Mouse (Mus musculus): ENCODE results near the gene Zdhhc14. TPM values are rescaled to one million over a fixed set of nuclear protein-coding genes. Genes with fewer than 3 reads are reported as not detected.
A peak's percentile ranks its signal among the peaks of the same experiment; 100 is the strongest.

Gene Zdhhc14
- polyA plus RNA-seq, 1 experiment from 2014 or later, result 13.7 TPM

DNA sequence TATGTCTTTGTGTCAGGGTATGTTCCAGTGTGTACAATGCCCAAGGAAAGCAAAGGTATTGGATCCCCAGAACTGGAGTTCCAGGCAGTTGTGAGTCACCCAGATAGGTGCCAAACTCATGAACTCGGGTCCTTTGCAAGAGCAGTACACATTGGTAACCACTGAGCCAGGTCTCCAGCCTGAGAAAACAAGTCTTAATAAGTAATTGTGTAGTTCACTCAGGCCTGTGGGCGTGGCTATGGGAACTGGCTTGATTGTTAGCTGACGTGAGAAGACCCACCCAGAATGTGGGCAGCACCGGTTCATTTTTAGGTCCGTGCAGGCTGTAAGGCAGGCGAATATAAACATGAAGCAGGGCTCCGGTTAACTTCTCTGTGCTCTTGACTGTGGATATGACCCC, 73.6 kb downstream of the Zdhhc14 start:
- no peak overlapping the region for H3K9ac ChIP-seq
- no peak overlapping the region for H3K4me2 ChIP-seq
- WGBS, result 84% methylated on average over 7 of the region's 7 CpGs
- H3K36me3 ChIP-seq, result no peaks in the 10 kb centered on the region
- no peak for ATAC-seq (ENCODE audit: low FRiP score, low read depth)
- H3K27me3 ChIP-seq, result no peaks in the 10 kb centered on the region
- H3K9me3 ChIP-seq, result no peaks in the 10 kb centered on the region
- H3K4me1 ChIP-seq (replicated peaks), result no peaks in the 10 kb centered on the region
- H3K27ac ChIP-seq (replicated peaks), result no peak overlapping the region
- H3K4me3 ChIP-seq, result no peak overlapping the region

DNA sequence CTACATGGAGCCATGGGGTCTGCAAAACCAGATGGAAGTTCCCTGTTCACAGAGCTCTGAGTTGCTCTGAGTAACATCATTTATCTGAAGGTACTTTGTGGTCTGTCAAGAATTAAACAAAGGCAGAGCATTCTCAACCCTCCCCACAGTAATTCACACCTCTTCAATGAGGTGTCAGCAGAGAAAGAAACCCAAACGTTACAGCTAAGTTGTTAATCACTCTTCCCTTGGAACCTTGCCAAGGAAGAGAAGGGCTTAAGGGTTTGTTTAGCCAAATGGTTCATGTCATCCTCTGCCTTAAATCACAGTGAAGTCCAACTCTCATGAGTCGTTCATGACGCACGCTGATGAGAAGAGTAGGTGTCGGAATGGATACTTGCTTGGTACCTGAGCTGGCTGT, 75.6 kb downstream of the Zdhhc14 start:
- Histone ChIP-seq H3K27me3 (no peaks in the 10 kb centered on the region), H3K4me1 (replicated peaks) (no peaks in the 10 kb centered on the region), H3K27ac (replicated peaks) (no peak overlapping the region), H3K9me3 (no peaks in the 10 kb centered on the region), H3K4me2 (no peak overlapping the region), H3K36me3 (no peaks in the 10 kb centered on the region), H3K9ac (no peak overlapping the region), H3K4me3 (no peak overlapping the region)
- no peak for ATAC-seq (ENCODE audit: low FRiP score, low read depth)
- 77% methylated on average over 5 of the region's 5 CpGs for WGBS

DNA sequence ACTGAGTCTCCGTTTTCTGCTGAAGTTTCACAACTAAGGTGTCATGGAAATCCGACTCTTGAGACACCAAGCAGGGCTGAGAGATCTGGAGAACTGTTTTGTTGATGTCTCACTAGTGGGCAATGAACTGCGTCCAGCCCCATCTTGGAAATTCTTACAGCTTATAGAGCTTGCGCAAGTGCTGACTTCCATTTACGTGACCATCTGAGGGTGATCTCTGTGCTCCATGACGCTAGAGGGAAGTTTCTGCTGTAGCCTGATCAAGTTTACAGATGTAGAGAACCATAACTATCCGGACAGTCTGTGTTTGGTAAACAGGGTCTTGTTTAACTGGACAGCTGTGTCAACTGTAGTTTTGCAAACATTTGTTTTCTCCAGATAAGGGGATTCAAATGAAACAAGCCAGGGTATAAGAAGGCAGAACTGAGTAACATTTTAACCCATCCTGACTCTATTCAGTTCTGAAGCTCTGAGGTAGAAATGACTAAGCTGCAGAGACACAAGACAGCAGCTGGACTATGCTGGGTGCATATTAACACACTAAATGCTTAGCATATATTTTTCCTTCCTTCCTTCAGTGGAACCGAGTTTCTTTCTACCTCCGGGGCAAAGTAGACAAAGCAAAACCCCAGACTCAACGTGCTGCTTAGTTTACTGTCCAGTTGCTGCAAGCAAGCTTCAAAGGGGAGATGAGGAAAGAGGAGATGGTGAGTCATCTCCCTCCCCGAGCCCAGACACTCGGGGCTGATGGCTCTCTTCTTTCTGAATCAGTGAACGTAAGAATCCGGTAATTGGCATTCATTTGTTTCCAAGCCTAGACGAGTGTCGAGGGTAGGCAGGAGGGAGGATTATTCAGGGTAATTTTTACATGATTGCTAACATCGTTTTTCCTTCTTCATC, 77.0 kb downstream of the Zdhhc14 start:
- Histone ChIP-seq H3K9ac (no peak overlapping the region), H3K4me3 (no peak overlapping the region), H3K27ac (replicated peaks) (no peak overlapping the region), H3K36me3 (no peaks in the 10 kb centered on the region), H3K9me3 (no peaks in the 10 kb centered on the region), H3K27me3 (no peaks in the 10 kb centered on the region), H3K4me1 (replicated peaks) (no peaks in the 10 kb centered on the region), H3K4me2 (no peak overlapping the region)
- 73% methylated on average over 17 of the region's 17 CpGs for WGBS
- no peak for ATAC-seq (ENCODE audit: low FRiP score, low read depth)

DNA sequence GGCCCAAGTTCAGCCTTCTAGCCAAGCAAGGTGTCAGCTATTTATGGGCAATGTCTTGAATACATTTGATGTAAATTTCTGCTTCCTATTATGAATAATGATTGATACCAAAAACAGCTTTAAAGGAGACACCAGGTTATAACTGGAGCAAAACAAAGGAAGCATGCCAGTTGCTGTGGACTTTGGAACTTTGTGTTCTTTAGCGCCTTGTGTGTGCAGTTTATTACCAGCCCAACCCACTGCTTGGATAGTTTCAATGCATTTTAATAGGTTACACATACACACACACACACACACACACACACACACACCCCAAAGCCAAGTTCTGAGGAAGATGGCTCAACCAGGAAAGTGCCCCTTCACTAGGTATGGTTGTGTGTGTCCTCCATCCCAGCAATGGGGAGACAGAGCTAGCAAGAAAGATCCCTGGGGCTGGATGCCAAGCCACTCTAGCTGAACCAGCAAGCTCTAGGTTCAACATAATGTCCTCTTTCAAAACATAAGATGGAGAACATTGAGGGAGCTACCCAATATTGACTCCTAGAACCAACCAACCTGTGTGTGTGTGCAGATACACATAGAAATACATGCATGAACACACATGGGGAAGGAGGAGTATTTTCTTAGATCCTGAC, 79.9 kb downstream of the Zdhhc14 start:
- no peak overlapping the region for H3K4me3 ChIP-seq
- WGBS, result 100% methylated on average over 1 of the region's 1 CpGs
- no peak overlapping the region for H3K4me2 ChIP-seq
- ATAC-seq (ENCODE audit: low FRiP score, low read depth), result no peak
- H3K27ac ChIP-seq (replicated peaks), result no peak overlapping the region
- no peaks in the 10 kb centered on the region for H3K27me3 ChIP-seq
- H3K9ac ChIP-seq, result no peak overlapping the region
- H3K36me3 ChIP-seq, result no peaks in the 10 kb centered on the region
- H3K9me3 ChIP-seq, result no peaks in the 10 kb centered on the region
- H3K4me1 ChIP-seq (replicated peaks), result 0 out of 2 replicates have a peak, but pooled peaks cover 4% of the 10 kb centered on the region

DNA sequence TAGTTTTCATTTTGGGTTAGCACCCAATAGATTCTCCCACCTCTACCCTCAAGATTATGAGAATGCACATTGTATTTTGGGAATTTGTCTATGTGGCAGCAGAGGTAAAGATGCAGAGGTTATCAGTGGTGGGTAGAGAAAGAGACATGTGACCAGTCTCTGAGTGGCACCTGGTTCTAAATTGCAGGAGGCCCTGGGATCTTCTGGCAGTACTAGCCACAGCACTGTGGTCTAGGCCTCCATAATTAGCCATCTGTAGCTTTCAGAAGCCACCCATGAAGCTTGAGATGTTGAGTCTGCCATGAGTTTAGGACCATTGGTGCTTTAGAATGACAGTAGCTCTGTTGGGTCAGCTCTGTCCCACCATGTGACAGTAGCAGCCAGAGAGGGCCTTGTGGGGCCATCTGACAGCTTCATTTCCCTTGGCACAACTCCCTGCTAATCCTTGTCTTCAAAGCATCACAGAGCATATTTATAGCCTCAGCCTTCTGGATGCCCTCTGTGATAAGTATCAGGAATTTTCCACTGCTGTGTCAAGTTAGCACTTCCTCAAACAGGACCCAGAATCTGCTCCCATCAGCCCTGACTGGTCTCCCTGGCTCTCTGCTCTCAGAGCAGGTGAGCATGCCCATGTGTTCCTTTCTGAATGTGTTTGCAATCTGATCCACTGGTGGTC, 80.5 kb downstream of the Zdhhc14 start:
- H3K4me3 ChIP-seq, result no peak overlapping the region
- no peak overlapping the region for H3K9ac ChIP-seq
- no peak overlapping the region for H3K27ac ChIP-seq (replicated peaks)
- no peaks in the 10 kb centered on the region for H3K36me3 ChIP-seq
- H3K27me3 ChIP-seq, result no peaks in the 10 kb centered on the region
- H3K9me3 ChIP-seq, result no peaks in the 10 kb centered on the region
- H3K4me2 ChIP-seq, result no peak overlapping the region
- H3K4me1 ChIP-seq (replicated peaks), result 0 out of 2 replicates have a peak, but pooled peaks cover 4% of the 10 kb centered on the region
- no peak for ATAC-seq (ENCODE audit: low FRiP score, low read depth)

DNA sequence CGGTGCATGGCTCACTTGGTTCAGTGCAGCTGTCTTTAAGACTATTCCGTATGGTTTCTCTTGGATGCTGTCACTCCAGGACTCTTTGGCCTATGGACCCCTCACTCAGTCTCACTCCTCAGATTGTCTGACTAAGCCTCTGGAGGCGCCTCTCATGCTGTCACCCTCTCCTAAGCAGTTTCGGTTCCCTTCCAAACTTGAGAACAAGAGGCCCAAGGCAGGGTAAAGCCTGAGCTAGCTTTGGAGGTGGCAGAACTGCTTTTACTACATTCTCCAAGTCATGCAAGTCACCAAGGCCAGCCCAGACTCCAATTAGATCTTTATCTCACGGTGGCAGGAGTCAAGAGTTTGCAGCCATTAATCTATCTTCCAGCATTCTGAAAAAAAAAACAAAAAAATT, 82.3 kb downstream of the Zdhhc14 start:
- ATAC-seq (ENCODE audit: low FRiP score, low read depth), result no peak
- H3K4me2 ChIP-seq, result no peak overlapping the region
- H3K27me3 ChIP-seq, result no peaks in the 10 kb centered on the region
- H3K4me3 ChIP-seq, result no peak overlapping the region
- no peak overlapping the region for H3K27ac ChIP-seq (replicated peaks)
- H3K9me3 ChIP-seq, result no peaks in the 10 kb centered on the region
- no peak overlapping the region for H3K9ac ChIP-seq
- WGBS, result 80% methylated on average over 5 of the region's 5 CpGs
- H3K4me1 ChIP-seq (replicated peaks), result 0 out of 2 replicates have a peak, but pooled peaks cover 4% of the 10 kb centered on the region
- no peaks in the 10 kb centered on the region for H3K36me3 ChIP-seq

DNA sequence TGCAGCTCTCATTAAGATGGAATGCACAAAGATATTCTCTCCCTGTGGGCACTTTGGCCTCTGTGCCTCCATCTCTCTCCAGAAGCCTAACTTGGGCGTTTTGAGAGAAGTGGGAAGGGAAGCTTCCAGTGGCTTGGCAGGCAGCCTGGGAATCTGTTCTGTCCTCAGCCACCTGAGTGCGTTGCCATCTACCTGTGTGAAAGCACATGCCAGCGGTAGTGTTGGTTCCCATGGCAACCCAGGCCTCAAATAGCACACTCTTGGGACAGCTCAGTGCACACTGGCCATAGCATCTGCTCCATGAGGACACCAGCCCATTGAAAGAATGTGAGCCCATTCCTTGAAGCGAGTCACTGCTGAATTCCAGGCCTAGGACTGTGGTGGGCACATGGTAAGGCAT, 83.2 kb downstream of the Zdhhc14 start:
- no peak for ATAC-seq (ENCODE audit: low FRiP score, low read depth)
- 58% methylated on average over 4 of the region's 4 CpGs for WGBS

DNA sequence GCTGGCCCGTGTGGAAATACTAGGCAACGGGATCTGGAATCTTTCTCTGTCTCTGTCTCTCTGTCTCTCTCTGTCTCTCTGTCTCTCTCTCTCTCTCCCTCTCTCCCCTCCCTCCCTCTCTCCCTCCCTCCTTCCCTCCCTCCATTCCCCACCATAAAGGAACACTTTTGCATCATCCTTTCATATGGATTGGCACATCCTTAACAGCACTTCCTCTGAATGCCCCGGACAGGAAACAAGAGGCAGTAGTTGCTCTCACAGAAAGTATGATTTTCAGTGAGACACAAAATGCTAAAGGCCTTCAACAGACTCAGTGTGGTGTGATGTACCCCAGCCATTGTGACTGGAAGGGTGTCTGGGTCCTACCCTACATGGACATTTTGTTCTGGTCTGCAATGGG, 89.9 kb downstream of the Zdhhc14 start:
- H3K4me2 ChIP-seq, result no peak overlapping the region
- no peak overlapping the region for H3K27ac ChIP-seq (replicated peaks)
- no peak overlapping the region for H3K4me3 ChIP-seq
- peaks cover 17% of the 10 kb centered on the region for H3K4me1 ChIP-seq (replicated peaks)
- no peaks in the 10 kb centered on the region for H3K9me3 ChIP-seq
- ATAC-seq (ENCODE audit: low FRiP score, low read depth), result no peak
- H3K27me3 ChIP-seq, result no peaks in the 10 kb centered on the region
- no peaks in the 10 kb centered on the region for H3K36me3 ChIP-seq
- WGBS, result over 99% methylated on average over 3 of the region's 3 CpGs
- no peak overlapping the region for H3K9ac ChIP-seq

More for the DNA sequence above, 83.2 kb downstream of the Zdhhc14 start:
- Histone ChIP-seq H3K4me1 (replicated peaks) (0 out of 2 replicates have a peak, but pooled peaks cover 4% of the 10 kb centered on the region), H3K4me3 (no peak overlapping the region), H3K36me3 (no peaks in the 10 kb centered on the region), H3K9me3 (no peaks in the 10 kb centered on the region), H3K9ac (no peak overlapping the region), H3K27me3 (no peaks in the 10 kb centered on the region), H3K27ac (replicated peaks) (no peak overlapping the region), H3K4me2 (no peak overlapping the region)

DNA sequence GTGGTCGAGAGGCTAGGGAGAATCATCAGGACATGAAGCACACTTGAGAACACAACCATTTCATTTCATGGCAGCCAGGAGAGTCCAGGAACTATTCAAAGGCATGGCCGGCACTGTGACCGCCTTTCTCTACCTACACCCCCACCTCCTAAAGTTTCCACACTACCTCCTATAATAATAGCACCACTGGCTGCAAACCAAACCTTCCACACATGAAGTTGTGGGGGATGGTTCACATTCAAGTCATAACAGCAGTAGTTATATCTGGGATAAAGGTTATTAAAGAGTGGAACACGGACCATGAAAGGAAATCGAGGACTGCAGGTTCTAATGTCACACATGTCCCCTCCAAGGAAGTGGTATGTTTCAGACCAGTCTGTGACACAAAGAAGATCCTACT, 90.6 kb downstream of the Zdhhc14 start:
- Histone ChIP-seq H3K27me3 (no peaks in the 10 kb centered on the region), H3K9ac (no peak overlapping the region), H3K4me2 (no peak overlapping the region), H3K36me3 (no peaks in the 10 kb centered on the region), H3K4me3 (no peak overlapping the region), H3K9me3 (no peaks in the 10 kb centered on the region), H3K27ac (replicated peaks) (peak overlapping the region; percentile 42), H3K4me1 (replicated peaks) (peaks cover 17% of the 10 kb centered on the region)
- 90% methylated on average over 5 of the region's 5 CpGs for WGBS
- ATAC-seq (ENCODE audit: low FRiP score, low read depth), result no peak

DNA sequence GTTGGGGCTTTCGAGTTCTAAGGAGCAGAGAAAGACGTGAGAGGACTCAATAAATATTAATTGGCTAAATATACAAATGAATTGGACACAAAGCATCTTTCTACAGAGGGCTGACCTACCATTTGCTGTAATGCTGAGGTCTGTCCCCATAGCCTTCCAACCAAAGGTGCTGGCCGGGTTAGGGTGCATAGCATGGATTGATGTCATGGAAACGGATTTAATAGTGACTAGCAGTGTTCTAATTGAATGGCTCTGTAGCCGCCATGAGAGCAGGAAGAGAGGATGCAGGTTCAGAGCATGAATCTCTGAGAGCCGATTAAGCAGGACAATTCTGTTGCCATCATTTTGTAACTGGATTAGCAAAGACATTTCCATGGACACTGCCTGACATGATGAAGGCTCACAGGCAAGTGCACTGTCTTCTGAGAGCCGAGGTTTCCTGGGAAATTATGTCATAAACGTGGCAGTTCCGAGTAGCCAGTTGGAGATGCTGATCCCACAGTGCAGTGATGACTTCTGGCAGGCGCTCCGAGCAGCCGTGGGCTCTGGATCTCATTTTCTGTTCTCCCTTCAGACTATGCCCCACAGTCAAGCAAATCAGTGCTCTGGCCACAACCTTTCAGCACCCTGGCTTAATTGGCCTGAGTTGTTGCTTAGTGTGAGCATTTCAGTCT, 91.3 kb downstream of the Zdhhc14 start:
- Histone ChIP-seq H3K4me3 (no peak overlapping the region), H3K36me3 (no peaks in the 10 kb centered on the region), H3K27ac (replicated peaks) (peak overlapping the region; percentile 42), H3K4me2 (peak overlapping the region; percentile 28), H3K27me3 (no peaks in the 10 kb centered on the region), H3K9ac (0 out of 2 replicates have a peak overlapping the region, but pooled peaks have one; percentile 24), H3K9me3 (no peaks in the 10 kb centered on the region), H3K4me1 (replicated peaks) (peaks cover 17% of the 10 kb centered on the region)
- WGBS, result 26% methylated on average over 12 of the region's 12 CpGs
- peak; percentile 56 for ATAC-seq (ENCODE audit: low FRiP score, low read depth)

DNA sequence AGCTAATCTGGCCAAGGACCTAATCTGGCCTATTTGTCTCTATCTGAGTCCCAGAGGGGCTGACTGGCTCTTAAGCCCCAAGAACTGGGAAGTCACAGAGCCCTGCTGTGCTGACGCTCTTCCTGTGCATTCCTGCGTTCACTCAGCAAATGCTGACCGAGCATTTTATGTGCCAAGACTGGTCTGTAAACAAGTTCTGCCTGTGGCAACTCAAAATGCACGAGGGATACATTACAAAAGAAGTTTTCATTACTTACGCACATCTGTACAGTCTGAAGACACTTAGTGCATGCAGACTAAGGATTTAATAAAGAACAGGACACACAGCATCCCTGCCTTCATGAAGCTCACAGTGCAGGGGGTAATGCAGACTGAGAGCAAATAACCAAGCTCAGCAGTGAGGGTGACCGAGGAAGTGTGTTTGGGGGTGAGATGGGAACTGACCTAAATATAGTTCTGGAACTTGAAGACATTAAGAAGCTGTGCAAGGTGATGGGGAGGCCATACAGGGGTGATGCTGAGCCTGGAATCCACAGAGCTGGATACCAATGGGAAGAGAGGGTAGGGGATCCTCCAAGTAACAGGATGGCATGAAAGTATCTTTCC, 99.3 kb downstream of the Zdhhc14 start:
- 56% methylated on average over 6 of the region's 6 CpGs for WGBS
- Histone ChIP-seq H3K9ac (no peak overlapping the region), H3K27ac (replicated peaks) (no peak overlapping the region), H3K9me3 (no peaks in the 10 kb centered on the region), H3K4me1 (replicated peaks) (no peaks in the 10 kb centered on the region), H3K4me3 (no peak overlapping the region), H3K4me2 (no peak overlapping the region), H3K36me3 (no peaks in the 10 kb centered on the region), H3K27me3 (no peaks in the 10 kb centered on the region)
- ATAC-seq (ENCODE audit: low FRiP score, low read depth), result no peak

Data from hindbrain, embryonic 15.5 days (tissue).